ENCODE assay signal across 8 mouse cellular contexts in the genomic region with DNA sequence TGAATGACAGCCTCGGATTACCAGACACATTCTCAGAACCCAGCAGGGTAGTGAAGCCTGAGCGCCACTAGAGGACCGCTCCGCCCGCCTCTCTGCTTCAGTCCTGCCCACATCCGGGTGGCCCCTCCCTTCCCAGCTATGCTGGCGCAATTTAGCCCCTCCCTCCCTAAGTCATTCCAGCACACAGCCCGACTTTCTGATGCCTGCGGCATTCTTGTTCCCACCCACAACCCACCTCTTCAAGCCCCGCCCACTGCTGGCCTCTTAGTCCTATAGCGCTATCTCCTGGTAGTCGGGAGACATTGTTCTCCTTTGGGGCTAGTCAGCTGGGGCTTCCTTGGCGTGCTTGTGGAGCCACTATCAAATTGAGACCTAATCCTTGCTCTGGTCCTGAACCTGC. TPM values are rescaled to one million over a fixed set of nuclear protein-coding genes. Genes with fewer than 3 reads are reported as not detected.
DNase-seq lines count a peak whose midpoint lies in the region; ATAC-seq and TF ChIP-seq lines count a peak whose summit lies in the region.

No protein-coding gene starts in this region.

- peaks cover 42% of the 10 kb centered on the region for H3K4me1 ChIP-seq in forebrain, embryonic 10.5 days
- H3K4me1 ChIP-seq in heart, embryonic 15.5 days (replicated peaks): peaks cover 23% of the 10 kb centered on the region
- peaks cover 3 to 8% of the 10 kb centered on the region in 2 experiments; a peak in 3 of 4 replicates for H3K4me1 ChIP-seq in liver, embryonic 14.5 days (replicated peaks; ENCODE audit: control insufficient read depth in 2 of 2, insufficient read depth in 2 of 2, low read length in 1 of 2)
- peaks cover 20% of the 10 kb centered on the region for H3K4me1 ChIP-seq in neural tube, embryonic 12.5 days

- peak; percentile 89 to 92 for DNase-seq in CD8-positive naive resting alpha-beta T cell, adult 2 months (ENCODE audit: low read depth in 2 of 2, low spot score in 2 of 2)
- peak; percentile 97 for DNase-seq in c-Kit-positive CD71-negative TER-119-negative erythroid progenitor cells, embryonic 14.5 days (ENCODE audit: low read depth)
- DNase-seq in forebrain, embryonic 10.5 days (ENCODE audit: extremely low spot score, low spot score): peak; percentile 96
- DNase-seq in kidney, postnatal 25 days: peak; percentile 96 to 98
- DNase-seq in liver, embryonic 14.5 days (ENCODE audit: low read depth in 3 of 3, low spot score in 3 of 3): peak; percentile 93 to 94 (median 94)
- DNase-seq in telencephalon, adult 2 months (ENCODE audit: low read depth, low spot score): peak; percentile 98

- H3K4me3 ChIP-seq in forebrain, embryonic 10.5 days: peak overlapping the region; percentile 40
- peak overlapping the region; percentile 13; the same call in 1 of the 2 replicates for H3K4me3 ChIP-seq in heart, embryonic 15.5 days
- no peak overlapping the region; a peak in 1 of 4 replicates for H3K4me3 ChIP-seq in liver, embryonic 14.5 days (ENCODE audit: insufficient read depth in 1 of 2, low read depth in 2 of 2, low read length in 2 of 2)
- 0 out of 2 replicates have a peak overlapping the region, but pooled peaks have one; percentile 13 for H3K4me3 ChIP-seq in neural tube, embryonic 12.5 days

- TF ChIP-seq CTCF in liver, embryonic 14.5 days (IDR thresholded peaks at IDR 0.05; ENCODE audit: low read depth): peak; percentile 89

- no peaks in the 10 kb centered on the region for H3K9me3 ChIP-seq in forebrain, embryonic 10.5 days
- no peaks in the 10 kb centered on the region for H3K9me3 ChIP-seq in heart, embryonic 15.5 days (replicated peaks)
- H3K9me3 ChIP-seq in liver, embryonic 14.5 days (ENCODE audit: control insufficient read depth, low read length): no peaks in the 10 kb centered on the region
- H3K9me3 ChIP-seq in neural tube, embryonic 12.5 days: no peaks in the 10 kb centered on the region

- no peak for TF ChIP-seq EP300 in liver, embryonic 14.5 days (IDR thresholded peaks at IDR 0.05; ENCODE audit: low read depth)

- peak overlapping the region; percentile 55 for H3K4me2 ChIP-seq in heart, embryonic 15.5 days
- peak overlapping the region; percentile 53 for H3K4me2 ChIP-seq in liver, embryonic 14.5 days (ENCODE audit: low read depth)
- H3K4me2 ChIP-seq in neural tube, embryonic 12.5 days (replicated peaks): peak overlapping the region; percentile 48

- ATAC-seq in heart, embryonic 15.5 days (replicated peaks; ENCODE audit: insufficient number of reproducible peaks, insufficient read depth, low FRiP score, low read depth): peak; percentile 97
- peak; percentile 98 for ATAC-seq in liver, embryonic 14.5 days (ENCODE audit: insufficient read depth)
- ATAC-seq in neural tube, embryonic 12.5 days (ENCODE audit: low FRiP score, low read depth): peak; percentile 87

- H3K27ac ChIP-seq in forebrain, embryonic 10.5 days: peak overlapping the region; percentile 74
- 0 out of 2 replicates have a peak overlapping the region, but pooled peaks have one; percentile 29 for H3K27ac ChIP-seq in heart, embryonic 15.5 days
- H3K27ac ChIP-seq in liver, embryonic 14.5 days: no peak overlapping the region
- no peak overlapping the region for H3K27ac ChIP-seq in neural tube, embryonic 12.5 days

- H3K36me3 ChIP-seq in forebrain, embryonic 10.5 days (replicated peaks): peaks cover 9% of the 10 kb centered on the region
- peaks cover 10% of the 10 kb centered on the region for H3K36me3 ChIP-seq in heart, embryonic 15.5 days
- H3K36me3 ChIP-seq in liver, embryonic 14.5 days (replicated peaks; ENCODE audit: control insufficient read depth, insufficient read depth, low read depth): no peaks in the 10 kb centered on the region
- H3K36me3 ChIP-seq in neural tube, embryonic 12.5 days: peaks cover under 1% of the 10 kb centered on the region; the same call in 1 of the 2 replicates

- no peaks in the 10 kb centered on the region for H3K27me3 ChIP-seq in forebrain, embryonic 10.5 days (ENCODE audit: poor library complexity, severe bottlenecking)
- no peaks in the 10 kb centered on the region for H3K27me3 ChIP-seq in heart, embryonic 15.5 days
- no peaks in the 10 kb centered on the region for H3K27me3 ChIP-seq in liver, embryonic 14.5 days (ENCODE audit: control insufficient read depth, insufficient read depth, low read length)
- H3K27me3 ChIP-seq in neural tube, embryonic 12.5 days (replicated peaks): no peaks in the 10 kb centered on the region

- WGBS in forebrain, embryonic 10.5 days: under 1% methylated on average over 13 of the region's 13 CpGs
- WGBS in heart, embryonic 15.5 days: under 1% methylated on average over 13 of the region's 13 CpGs
- WGBS in liver, embryonic 14.5 days (ENCODE audit: insufficient replicate concordance): under 1% methylated on average over 13 of the region's 13 CpGs
- under 1% methylated on average over 13 of the region's 13 CpGs for WGBS in neural tube, embryonic 12.5 days

- H3K9ac ChIP-seq in heart, embryonic 15.5 days: no peak overlapping the region
- no peak overlapping the region for H3K9ac ChIP-seq in liver, embryonic 14.5 days (replicated peaks)
- H3K9ac ChIP-seq in neural tube, embryonic 12.5 days: no peak overlapping the region

RNA-seq across cellular contexts. Expression of gene Bsn, which starts 11.0 kb away (rescaled TPM):
- 0.82 and 1.2 TPM in 2 replicates for polyA plus RNA-seq in forebrain, embryonic 10.5 days (2016; fragmentation: Nextera tagmentation; extraction: Ambion mirVana)
- polyA plus RNA-seq in heart, embryonic 15.5 days (2015; fragmentation: Nextera tagmentation; extraction: Ambion mirVana): 0.13 and 0.84 TPM in 2 replicates
- polyA plus RNA-seq in liver, embryonic 14.5 days (2012; rRNA removed): 0.86 and 1.1 TPM in 2 replicates
- polyA plus RNA-seq in liver, embryonic 14.5 days (2014; fragmentation: Nextera tagmentation; extraction: Ambion mirVana): 1.1 and 1.4 TPM in 2 replicates
- polyA plus RNA-seq in neural tube, embryonic 12.5 days (2016; fragmentation: Nextera tagmentation; extraction: Ambion mirVana): 5.3 and 6.5 TPM in 2 replicates

Comparison
In these comparisons a context has a peak if more than half of its experiments do, and no peak if none do; other contexts are left out.
1. H3K27ac ChIP-seq: peak in forebrain, embryonic 10.5 days (single experiment) and heart, embryonic 15.5 days (single experiment); none in liver, embryonic 14.5 days (single experiment) and neural tube, embryonic 12.5 days (single experiment).
2. H3K4me3 ChIP-seq: peak in forebrain, embryonic 10.5 days (single experiment), heart, embryonic 15.5 days (single experiment) and neural tube, embryonic 12.5 days (single experiment); none in liver, embryonic 14.5 days (0 of 2).
3. Peak in every context shown above with its lines, with median percentiles within 50 percentile points of each other: DNase-seq, ATAC-seq and H3K4me2 ChIP-seq.